Mouse (Mus musculus) mouse trophoblast stem cell (cell line): ENCODE results near the gene Tanc2.

Experiments
- in situ Hi-C, 2 experiments: fragments of 300-500 bp; cut with MseI, MboI; formaldehyde crosslinking; loops; 2 replicates in 1 of 2; 3 replicates in 1 of 2; pipeline ENCODE4 v1.15.1; 2025

Tanc2 gene

DNA sequence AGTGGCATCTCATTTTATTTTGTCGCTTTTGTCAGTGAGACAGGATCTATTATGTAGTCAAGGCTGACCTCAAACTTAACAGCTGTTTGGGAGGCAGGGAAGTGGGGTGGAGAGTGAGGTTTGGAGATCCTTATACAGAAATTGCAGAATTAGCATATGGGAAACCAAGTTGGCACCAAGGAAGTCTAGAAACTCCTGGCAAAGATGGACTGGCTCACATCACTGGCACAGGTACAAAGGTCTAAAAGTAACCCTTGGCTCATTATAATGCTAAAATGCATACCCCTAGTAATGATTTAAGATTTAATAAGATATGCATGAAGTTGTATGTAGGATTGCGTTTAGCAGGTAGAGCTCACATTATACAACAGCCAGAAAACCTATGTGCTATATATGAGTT is 58.2 kb downstream of the Tanc2 start:
- in situ Hi-C loops: no loop called here

DNA sequence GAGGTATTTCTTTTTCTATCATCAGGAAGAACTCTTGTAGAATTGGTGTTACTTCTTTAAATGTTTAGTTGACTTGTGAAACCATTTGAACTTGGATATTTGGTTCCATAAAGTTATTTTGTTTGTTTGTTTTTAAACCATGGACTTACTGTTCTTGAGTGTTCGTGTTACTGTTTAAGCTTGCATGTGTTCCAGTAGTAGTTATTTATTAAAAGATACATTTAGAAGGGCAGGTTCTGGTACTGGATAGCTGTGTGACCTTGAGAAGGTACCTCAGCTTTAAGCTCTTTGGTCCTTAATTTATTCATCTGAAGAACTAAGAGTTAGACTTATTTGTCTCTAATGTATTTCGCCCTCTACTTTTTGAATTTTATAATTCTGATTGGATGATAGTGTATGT is 64.8 kb downstream of the Tanc2 start:
- in situ Hi-C loops: no loop called here

DNA sequence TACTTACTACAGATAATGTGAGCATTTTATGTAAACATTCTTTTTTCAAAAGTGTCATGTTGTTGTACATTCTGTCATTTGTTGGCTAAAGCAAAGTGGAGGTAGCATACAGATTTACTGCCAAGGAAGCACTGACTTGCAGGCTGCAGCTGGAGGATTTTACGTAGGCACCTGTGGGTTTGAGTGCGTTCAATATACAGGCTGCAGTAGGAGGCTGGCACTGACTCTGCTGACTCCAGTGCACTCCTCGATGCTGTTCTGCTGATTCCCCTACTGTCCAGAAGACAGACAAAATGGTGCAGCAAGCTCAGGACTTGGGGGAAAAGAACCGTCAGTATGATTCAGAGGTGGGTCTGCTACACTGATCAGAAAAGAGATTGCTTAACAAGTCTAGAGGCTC is 65.5 kb downstream of the Tanc2 start:
- in situ Hi-C loops: no loop called here

- in situ Hi-C loops: no loop called here
Measured at GRCm38 (mm10) chr11:105667879-105668278, 78.1 kb downstream of the Tanc2 start.

DNA sequence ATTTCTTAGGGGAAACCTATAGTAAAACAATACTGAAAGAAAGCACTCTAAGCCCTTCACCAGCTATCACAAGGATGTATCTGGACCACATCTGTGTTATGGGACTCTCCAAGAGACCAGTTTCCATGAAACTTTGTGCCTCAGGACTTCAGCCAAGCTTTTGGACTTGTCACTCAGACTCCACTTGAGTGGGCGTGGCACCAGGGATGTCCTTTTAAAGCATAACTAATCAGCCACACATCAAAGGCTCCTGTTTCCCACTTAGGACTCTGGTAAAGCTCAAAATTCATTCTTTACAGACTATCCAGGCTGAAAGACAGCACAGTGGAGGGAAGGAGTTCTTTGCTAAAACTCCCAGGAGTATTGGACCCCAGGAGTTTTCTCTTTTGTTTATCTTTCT is 89.2 kb downstream of the Tanc2 start:
- in situ Hi-C loops: no loop called here

DNA sequence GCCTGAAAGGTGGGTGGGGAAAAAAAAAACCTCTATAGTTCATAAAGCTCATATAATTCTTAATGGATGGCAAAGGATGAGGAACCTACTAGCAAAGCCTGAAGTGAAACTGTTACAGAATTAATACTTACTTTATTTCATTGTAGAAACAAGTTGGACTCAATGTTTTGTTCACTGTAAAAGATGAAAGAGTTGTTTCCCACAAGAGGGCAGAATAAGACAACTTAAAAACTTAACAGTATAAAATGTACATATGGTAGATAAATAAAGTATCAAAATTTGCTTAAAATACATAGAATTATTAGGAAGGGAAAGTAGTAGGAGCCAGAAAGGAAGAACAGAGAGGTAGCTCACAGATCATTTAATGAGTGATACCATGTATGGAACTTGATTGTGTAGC is 95.0 kb downstream of the Tanc2 start:
- in situ Hi-C loops: no loop called here

GRCm38 (mm10) chr11:105700528-105700927 is 110.7 kb downstream of the Tanc2 start:
- in situ Hi-C loops: no loop called here

DNA sequence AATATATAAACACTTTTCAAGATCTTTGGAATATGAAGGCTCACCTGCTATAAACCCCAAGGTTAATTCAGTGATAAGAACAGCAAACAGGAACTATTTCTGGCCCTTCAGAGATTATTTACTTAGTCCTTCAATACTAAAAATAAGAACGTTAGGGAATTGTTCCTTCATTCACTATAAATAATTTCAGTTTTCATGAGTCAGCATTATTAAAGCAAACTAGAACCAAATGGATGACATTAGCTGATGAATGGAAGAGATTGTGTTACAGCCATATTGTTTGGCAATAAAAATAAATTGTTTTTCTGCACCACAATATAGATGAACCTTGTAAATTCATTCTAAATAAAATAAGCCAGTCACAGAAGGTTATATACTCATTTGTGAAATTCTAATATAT is 129.9 kb downstream of the Tanc2 start:
- in situ Hi-C loops: no loop called here

DNA sequence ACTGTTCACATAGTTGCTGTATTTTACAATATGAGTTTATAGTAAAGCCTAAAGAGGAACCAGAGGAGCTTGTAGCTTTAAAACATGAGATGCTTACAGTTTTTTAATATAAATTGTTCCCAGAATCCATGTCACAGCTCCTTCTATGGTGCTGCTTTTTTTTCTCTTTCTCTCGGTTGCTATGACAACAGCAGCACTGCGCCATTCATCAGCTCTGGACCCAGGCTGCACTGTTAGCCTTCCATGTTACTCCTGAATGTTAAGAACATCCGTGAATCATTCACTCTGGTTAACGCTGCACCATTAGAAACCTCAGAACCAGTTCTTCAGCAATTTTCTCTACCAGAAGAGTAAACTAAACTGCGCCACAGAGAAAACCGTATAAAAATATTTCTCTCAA is 141.8 kb downstream of the Tanc2 start:
- in situ Hi-C loops: no loop called here

GRCm38 (mm10) chr11:105731989-105732531 is 142.3 kb downstream of the Tanc2 start:
- in situ Hi-C loops: no loop called here

GRCm38 (mm10) chr11:105743171-105743570 is 153.4 kb downstream of the Tanc2 start:
- in situ Hi-C loops: no loop called here

DNA sequence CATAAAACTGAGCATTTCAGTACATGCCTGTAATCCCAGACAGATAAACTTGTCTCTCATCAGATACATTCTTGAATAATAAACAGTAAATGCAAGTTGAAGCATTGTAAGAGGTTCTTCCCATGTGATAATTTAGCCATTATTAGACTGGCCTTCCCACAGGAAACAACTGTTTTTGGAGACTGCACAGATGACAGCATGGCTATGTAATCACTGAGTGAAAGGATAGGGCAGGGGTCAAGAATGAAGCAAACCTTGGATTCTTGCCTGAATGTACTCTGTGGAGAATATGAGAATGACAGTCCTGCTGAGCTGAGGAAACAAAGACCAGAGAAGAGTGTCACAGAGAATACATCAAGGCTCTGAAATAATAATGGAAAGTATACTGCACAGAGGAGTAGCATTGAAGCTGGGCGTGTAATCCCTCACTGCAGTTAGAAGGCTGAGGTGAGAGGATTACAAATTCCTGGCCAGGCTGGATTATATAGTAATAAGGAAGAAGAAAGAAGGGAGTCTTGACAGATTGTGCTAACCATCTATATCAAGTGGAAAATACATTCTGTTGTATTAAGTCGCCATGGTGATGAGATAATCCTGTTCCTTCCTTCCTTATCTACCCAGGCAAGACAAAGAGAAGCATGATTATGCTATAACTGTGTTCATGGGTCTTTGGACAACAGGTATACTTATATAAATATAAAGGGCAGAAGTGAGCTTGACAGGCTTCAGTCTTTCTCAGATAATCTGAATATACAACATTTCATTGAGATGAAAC is 159.7 kb downstream of the Tanc2 start:
- in situ Hi-C loops: no loop called here

- in situ Hi-C loops: no loop called here
Measured at GRCm38 (mm10) chr11:105758561-105759203, 168.9 kb downstream of the Tanc2 start.

DNA sequence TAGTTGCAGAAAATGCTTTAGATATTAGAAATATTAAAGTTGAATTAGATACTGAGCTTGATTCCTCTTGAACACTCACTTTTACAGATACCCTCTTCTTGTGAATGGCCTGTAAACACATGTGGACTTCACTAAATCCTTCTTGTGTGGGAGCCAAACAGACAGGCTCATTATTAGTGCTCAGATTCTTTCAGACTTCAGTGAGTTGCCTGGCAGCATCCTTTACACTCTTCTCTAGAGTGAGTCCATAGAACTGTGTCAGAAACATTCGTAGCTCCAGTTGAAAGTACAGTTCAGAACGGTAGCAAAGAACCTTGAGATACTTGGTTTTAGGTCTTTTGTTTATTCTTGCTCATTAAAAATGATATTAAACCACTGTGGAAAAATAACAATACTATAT is 169.6 kb downstream of the Tanc2 start:
- in situ Hi-C loops: no loop called here

- in situ Hi-C loops: no loop called here
Measured at GRCm38 (mm10) chr11:105760346-105760745, 170.6 kb downstream of the Tanc2 start.

DNA sequence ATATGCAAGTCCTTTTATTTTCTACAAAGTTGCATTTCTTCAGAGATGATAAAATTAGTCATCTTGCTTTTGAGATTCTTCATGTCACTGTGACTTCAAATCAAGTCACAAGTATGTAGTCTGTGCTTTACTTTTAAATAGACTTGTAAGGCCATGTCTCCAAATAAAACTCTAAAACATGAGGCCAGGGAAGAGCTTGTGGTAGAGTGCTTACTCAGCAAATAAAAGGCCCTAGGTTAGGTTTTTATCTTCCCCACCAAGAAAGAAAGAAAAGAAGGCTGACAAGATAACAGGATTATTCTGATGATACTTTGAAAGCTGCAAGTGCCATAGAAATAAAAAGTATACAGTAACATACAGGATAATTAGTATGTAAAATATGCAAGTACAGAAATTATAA is 188.0 kb downstream of the Tanc2 start:
- in situ Hi-C loops: no loop called here

GRCm38 (mm10) chr11:105792501-105792900 is 202.7 kb downstream of the Tanc2 start:
- in situ Hi-C loops: no loop called here

DNA sequence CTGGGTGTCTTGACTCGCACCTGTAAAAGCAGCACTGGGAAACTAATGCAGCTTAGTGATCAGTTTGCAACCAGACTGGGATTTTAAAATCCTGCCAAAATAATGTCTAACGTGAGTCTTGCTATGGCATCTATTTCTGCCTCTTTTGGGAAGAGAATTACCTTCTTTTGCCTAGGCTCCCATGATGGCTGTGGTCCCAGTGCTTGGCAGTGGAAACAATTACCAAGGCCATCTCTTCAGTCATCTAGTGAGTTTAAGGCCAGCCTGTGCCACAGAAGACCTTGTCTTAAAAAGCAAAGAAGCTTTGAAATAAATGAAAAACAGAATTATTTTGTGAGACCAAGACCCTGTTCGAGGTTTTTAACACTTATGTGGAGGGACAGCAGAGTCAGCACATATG is 213.9 kb downstream of the Tanc2 start:
- in situ Hi-C loops: no loop called here

GRCm38 (mm10) chr11:105804776-105805175 is 215.0 kb downstream of the Tanc2 start:
- in situ Hi-C loops: no loop called here

- in situ Hi-C loops: no loop called here
Measured at GRCm38 (mm10) chr11:105807103-105807502, 217.3 kb downstream of the Tanc2 start.

DNA sequence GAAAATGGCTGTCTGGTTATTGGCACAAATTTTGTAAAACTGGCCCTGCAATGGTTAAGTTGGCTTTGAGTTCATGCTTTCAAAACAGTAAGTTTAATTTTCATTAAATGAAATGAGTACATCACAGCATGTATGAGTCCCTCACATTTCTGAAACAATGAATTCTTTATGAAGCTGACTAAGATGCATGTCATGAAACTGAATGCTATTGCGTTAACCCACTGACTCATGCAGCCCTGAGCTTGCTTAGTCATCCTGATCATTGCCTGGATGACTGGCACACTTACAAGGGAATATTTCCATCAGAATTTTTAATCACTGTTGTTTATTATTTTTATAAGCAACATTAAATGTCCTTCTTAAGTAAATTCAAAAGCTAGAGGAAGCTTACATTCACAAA is 233.5 kb downstream of the Tanc2 start:
- in situ Hi-C loops: no loop called here

DNA sequence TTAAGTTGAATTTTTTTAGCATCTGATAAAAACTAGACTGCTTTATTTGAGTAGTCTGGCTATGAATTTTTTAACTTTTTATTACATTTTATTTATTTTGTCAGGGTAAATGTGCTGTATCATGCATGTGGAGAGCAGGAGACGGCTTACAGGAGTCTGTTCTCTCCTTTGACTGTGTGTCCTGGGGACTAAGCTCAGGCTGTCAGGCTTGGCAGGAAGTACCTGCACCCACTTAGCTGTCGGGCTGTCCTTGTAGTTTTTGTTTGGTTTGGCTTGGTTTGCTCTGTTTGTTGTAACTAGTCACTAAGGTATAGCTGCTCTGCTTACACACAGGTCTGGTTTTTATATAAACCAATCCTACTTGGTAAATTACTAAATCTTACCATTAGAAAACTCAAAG is 234.0 kb downstream of the Tanc2 start:
- in situ Hi-C loops: no loop called here

DNA sequence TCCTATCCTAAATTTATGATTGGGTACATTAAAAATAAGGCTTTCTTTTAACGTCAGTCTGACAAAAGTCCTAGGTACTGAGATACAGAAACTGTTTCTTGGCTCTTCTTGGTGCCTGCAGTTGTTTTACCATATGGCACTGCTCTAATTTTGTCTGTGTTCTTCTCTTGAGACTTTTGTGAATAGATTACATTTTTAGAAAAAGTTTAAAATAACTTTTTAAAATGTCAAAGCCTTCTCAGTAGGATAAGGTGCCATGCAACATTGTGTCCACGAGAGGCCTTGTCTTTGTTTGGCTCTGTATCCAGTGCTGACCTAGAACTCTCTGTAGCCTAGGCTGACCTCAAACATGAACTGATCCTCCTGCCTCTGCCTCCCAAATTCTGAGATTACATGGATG is 238.4 kb downstream of the Tanc2 start:
- in situ Hi-C loops: no loop called here
